Mouse (Mus musculus) E14TG2a.4 (cell line): ENCODE results near the gene Spin1.

Experiments
- H3K27me3 ChIP-seq: 2 replicates; pipeline ENCODE4 v1.6.1; 2014; ENCODE audit warnings: low read length, control low read depth; ENCODE audit not compliant: insufficient read depth
- H3K36me3 ChIP-seq: 2 replicates; pipeline ENCODE4 v1.6.1; 2014; ENCODE audit warnings: low read length, control low read depth; ENCODE audit not compliant: insufficient read depth
- H3K4me1 ChIP-seq: replicated peaks from 2 replicates; pipeline ENCODE4 v1.6.1; 2014; ENCODE audit warnings: low read depth, low read length, control low read depth
- H3K4me3 ChIP-seq: replicated peaks from 2 replicates; pipeline ENCODE4 v1.5.1; 2014; ENCODE audit warnings: mild to moderate bottlenecking, low read length
- H3K9me3 ChIP-seq: 2 replicates; pipeline ENCODE4 v1.6.1; 2014; ENCODE audit warnings: low read length, control low read depth
- CTCF ChIP-seq: conservative IDR thresholded peaks from 2 replicates; pipeline ENCODE4 v1.5.1; 2014; ENCODE audit warnings: low read length
- NANOG ChIP-seq: IDR thresholded peaks from 2 replicates; pipeline ENCODE4 v1.6.1; 2014; ENCODE audit warnings: borderline replicate concordance, low read length, mixed read lengths
- POU5F1 ChIP-seq: IDR thresholded peaks from 2 replicates; pipeline ENCODE4 v1.6.1; 2014; ENCODE audit warnings: low read length, borderline replicate concordance

Spin1 gene

GRCm38 (mm10) chr13:51161672-51162071, 61.0 kb downstream of the Spin1 start:
- Histone ChIP-seq H3K36me3 (peaks cover 21% of the 10 kb centered on the region), H3K4me3 (no peak overlapping the region), H3K4me1 (peaks cover 51% of the 10 kb centered on the region), H3K9me3 (no peaks in the 10 kb centered on the region), H3K27me3 (no peaks in the 10 kb centered on the region)
- no peak for TF ChIP-seq POU5F1
- no peak for TF ChIP-seq CTCF
- no peak for TF ChIP-seq NANOG

DNA sequence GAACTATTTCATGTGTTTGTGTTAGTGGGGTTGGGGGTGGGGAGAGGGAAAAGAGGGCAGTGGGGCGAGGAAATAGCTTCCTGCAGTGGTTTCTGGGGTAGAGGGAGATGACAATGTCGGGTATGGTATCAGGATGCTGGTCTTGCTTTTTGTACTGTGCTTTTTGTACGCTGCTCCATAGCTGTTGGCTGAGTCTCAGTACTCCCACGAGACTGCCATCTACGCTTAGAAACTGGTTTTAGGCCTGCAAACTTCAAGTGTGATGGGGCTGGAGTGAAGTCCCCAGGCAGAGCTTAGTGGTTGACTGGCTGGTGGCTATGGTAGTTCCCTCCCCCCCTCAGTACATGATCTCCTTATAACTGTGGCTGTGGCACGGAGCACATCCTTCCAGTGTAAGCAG, 61.6 kb downstream of the Spin1 start:
- peaks cover 20% of the 10 kb centered on the region; the same call in 1 of the 2 replicates for H3K36me3 ChIP-seq

DNA sequence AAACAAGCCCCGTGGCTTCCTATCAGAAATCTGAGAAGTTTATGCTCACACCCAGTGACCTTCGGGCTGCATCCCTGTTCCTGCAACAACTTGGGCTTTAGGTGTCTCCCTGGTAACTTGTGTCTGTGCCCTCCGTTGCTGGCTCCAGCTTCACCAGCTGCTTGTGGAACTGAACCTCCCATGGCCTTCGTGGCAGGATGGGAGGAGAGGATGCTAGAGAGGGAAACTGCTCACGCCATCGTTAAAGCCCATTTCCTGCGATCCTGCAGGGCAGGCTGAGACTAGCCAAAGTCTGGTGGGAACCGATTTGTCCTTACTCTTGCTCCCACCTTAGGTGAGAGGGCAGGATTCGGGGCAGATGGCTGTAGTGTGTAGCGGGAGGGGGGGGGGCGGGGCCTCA, 66.0 kb downstream of the Spin1 start:
- TF ChIP-seq POU5F1 (no peak), NANOG (no peak)
- Histone ChIP-seq H3K9me3 (no peaks in the 10 kb centered on the region), H3K36me3 (no peaks in the 10 kb centered on the region), H3K4me3 (peak overlapping the region; percentile 43), H3K27me3 (peaks cover 26% of the 10 kb centered on the region), H3K4me1 (peaks cover 54% of the 10 kb centered on the region)

More for the DNA sequence above, 61.6 kb downstream of the Spin1 start:
- peaks cover 55% of the 10 kb centered on the region for H3K4me1 ChIP-seq
- TF ChIP-seq POU5F1 (no peak), NANOG (no peak), CTCF (no peak)
- no peaks in the 10 kb centered on the region for H3K27me3 ChIP-seq
- H3K4me3 ChIP-seq: no peak overlapping the region
- H3K9me3 ChIP-seq: no peaks in the 10 kb centered on the region

DNA sequence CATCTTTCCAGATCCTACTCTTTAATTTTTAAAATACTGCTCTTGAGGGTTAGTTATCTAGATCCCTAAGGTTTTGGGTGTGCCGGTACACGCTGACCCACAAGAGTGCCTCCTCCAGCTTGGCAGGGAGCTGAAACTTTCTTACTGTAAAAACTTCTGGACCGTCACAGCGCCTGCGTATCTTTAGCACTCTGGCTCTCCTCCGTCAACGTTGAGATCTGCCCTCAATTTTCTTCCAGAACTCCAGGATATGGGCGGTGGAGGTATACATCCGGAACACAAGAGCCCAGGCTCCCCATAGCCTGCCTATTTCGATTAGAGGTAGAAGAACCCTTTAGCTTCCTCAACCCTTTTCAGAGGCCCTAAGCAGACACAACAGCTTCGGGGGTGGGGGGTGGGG, 69.5 kb downstream of the Spin1 start:
- Histone ChIP-seq H3K4me3 (peak overlapping the region; percentile 82), H3K36me3 (no peaks in the 10 kb centered on the region), H3K4me1 (peaks cover 51% of the 10 kb centered on the region), H3K27me3 (peaks cover 55% of the 10 kb centered on the region), H3K9me3 (no peaks in the 10 kb centered on the region)
- no peak for TF ChIP-seq NANOG

DNA sequence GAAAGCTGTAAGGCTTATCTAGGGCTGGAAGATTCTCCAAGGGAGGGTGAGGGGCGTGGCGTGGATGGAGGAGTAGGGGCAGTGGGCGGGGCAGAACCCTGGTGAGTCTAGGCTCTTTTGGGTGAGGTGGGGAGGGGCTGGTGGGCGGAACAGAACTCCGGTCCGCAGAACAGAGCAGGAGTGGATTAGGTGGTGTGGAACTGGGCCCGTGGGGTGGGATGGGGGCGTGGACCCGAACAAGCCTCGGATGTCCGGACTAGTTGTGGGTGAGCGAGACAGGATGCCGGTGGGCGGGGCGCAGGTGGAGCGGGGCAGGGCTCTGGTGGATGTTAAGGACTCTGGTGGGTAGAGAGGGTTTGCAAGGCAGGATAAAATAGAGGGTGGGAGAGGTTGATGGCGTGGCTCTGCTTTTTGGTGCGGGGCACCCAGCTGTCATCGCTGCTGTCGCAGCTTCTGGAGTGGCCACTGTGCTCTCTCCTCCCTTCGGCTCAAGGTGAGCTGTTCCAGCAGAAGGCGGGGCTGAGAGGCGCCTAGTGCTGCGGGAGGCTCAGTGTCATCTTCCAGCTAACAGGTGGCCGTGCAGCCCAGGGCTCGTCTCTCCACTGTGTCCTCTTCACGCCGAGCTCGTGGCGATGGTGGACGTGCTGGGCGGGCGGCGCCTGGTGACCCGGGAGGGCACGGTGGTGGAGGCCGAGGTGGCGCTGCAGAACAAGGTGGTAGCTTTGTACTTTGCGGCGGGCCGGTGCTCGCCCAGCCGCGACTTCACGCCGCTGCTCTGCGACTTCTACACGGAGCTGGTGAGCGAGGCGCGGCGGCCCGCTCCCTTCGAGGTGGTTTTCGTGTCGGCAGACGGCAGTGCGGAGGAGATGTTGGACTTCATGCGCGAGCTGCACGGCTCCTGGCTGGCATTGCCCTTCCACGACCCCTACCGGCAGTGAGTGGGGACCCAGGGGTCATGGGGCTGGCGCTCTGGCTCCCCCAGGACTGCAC, 70.3 kb downstream of the Spin1 start, which contains the start of gene Nxnl2:
TSS of gene Nxnl2 (plus strand) at position 332 of the 990 bp plus-strand sequence.
- no peaks in the 10 kb centered on the region for H3K36me3 ChIP-seq
- TF ChIP-seq CTCF (peak; percentile 19; the same call in 1 of the 2 replicates), NANOG (no peak)
- no peaks in the 10 kb centered on the region for H3K9me3 ChIP-seq
- peaks cover 49% of the 10 kb centered on the region for H3K4me1 ChIP-seq
- H3K4me3 ChIP-seq: peak within 1 kb of the TSS; percentile 82
- peaks cover 55% of the 10 kb centered on the region for H3K27me3 ChIP-seq

- Histone ChIP-seq H3K4me3 (no peak overlapping the region), H3K9me3 (no peaks in the 10 kb centered on the region), H3K27me3 (peaks cover 55% of the 10 kb centered on the region), H3K36me3 (no peaks in the 10 kb centered on the region), H3K4me1 (peaks cover 33% of the 10 kb centered on the region)
- TF ChIP-seq NANOG (no peak), POU5F1 (no peak), CTCF (no peak)
These were observed 71.9 kb downstream of the Spin1 start for GRCm38 (mm10) chr13:51172601-51173000.

GRCm38 (mm10) chr13:51178932-51179331, 78.3 kb downstream of the Spin1 start:
- Histone ChIP-seq H3K4me3 (no peak overlapping the region), H3K27me3 (peaks cover 9% of the 10 kb centered on the region; the same call in 1 of the 2 replicates), H3K36me3 (no peaks in the 10 kb centered on the region), H3K9me3 (no peaks in the 10 kb centered on the region), H3K4me1 (peaks cover 14% of the 10 kb centered on the region)
- TF ChIP-seq POU5F1 (no peak), NANOG (no peak), CTCF (no peak)

DNA sequence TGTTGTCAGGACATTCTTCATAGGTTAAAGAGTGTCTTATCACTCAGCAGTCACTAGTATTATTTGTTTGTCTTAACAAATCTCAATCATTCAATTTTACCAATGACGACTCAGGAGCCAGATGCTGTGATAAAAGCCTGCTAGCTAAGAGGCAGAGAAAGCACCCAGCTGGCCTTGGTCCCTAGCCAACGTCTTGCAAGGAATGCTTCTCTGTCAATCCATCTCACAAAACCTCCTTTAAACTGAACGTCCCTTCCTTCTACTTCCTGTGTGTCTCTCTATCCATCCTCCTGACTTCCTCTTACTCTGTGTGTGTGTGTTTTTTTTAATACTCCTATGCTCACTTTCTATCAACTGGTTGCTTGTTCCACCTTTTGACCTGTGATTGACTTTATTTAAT, 78.7 kb downstream of the Spin1 start:
- peaks cover 5% of the 10 kb centered on the region; the same call in 1 of the 2 replicates for H3K27me3 ChIP-seq
- no peaks in the 10 kb centered on the region for H3K36me3 ChIP-seq
- no peaks in the 10 kb centered on the region for H3K9me3 ChIP-seq
- TF ChIP-seq POU5F1 (no peak), NANOG (no peak), CTCF (no peak)
- H3K4me3 ChIP-seq: no peak overlapping the region
- peaks cover 14% of the 10 kb centered on the region for H3K4me1 ChIP-seq

- Histone ChIP-seq H3K4me3 (no peak overlapping the region), H3K27me3 (no peaks in the 10 kb centered on the region), H3K9me3 (no peaks in the 10 kb centered on the region; the same call in 1 of the 2 replicates), H3K36me3 (no peaks in the 10 kb centered on the region), H3K4me1 (peaks cover 11% of the 10 kb centered on the region)
- TF ChIP-seq POU5F1 (no peak), CTCF (no peak), NANOG (no peak)
These were observed 81.6 kb downstream of the Spin1 start for GRCm38 (mm10) chr13:51182236-51182635.
